Mouse (Mus musculus) frontal cortex, postnatal 14 days (tissue): ENCODE measurements at regions not wholly inside any gene's neighbourhood (a gene's known extent, or its start where the extent isn't known, plus 50 kb on each side); places are given as distances from the start of the nearest gene placed in this dataset.

Experiments used
- DNase-seq, 2 experiments: peaks; one replicate each; pipeline ENCODE4 v3.0.0; 2022; ENCODE audit warnings: low spot score in 2 of 2

DNA sequence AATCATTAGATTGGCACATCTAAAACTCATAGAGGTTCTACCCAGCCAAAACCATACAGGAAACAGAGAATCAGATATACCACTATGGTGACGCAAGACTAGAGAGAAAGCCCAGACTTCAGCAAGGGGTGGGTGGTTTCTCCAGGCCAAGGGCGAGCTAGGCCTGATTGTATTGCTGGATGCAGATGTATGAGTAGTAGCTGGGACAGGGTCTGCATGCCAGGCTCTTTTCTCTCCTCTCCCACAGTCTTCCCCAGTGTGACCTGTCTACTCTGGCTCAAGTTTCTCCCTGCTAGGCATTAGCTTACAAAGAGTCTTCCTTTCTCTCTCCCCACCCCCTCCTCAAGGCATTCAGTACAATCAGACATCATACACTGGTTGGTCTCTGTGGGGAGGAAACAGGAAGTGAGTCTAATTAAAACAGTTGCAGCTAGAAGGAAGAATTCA is 181.8 kb upstream of the Sesn3 start:
- no peak for DNase-seq

DNA sequence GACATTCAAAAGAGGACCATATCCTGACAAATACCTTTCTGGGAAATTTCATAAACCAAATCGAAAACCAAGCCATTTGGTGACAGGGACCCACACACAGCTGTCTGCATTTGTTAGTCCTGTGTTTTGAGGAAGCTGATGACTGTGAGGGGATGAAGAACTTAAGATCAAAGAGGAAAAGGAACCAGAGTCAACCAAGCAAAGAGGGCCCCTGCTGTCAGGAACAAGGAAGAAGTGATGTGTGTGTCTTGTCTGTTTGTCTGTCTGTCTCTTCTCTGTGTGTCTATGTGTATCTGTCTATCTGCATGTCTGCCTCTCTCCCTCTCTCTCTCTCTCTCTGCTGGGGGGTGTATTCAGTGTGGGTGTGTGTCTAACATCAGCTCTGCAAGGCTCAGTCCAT is 171.3 kb upstream of the Sesn3 start:
- DNase-seq = no peak

DNA sequence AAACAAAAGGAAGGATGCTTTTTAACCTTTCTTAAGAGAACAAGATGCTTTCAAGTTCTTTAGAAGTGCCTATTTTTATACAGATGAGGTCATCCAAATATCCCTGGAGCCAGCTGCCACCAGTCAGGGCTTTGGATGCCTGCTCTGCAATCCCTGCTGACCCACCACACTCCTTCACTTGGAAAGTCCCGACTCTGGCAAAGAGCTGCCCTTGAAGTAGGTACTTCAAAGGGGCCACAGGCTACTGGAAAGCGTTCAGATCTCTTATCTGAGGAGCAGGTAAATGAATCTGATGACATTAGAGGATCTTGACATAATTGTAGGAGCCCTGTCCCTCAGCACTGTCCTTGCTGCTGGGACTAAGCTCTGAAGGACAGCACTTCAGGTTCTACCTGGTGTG is 169.9 kb upstream of the Sesn3 start:
- DNase-seq = no peak

DNA sequence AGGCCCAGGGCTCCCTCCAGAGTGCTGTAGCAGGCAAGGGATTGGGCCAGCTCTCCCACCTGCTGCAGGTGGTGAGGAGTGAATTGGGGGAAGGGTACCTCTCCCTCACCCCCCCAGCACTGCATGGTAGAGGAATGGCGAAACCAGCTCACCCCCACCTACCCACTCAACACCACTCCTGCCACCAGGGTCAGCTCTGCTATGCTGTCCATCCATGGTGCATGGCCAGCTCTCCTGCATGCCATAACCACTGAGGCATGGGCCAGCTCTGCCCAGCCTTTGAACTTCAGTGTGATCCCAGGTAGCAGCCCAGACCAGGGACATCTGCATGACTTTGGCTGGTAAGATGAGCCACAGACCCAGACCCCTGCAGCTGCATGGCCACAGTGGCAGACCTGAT is 168.5 kb upstream of the Sesn3 start:
- no peak for DNase-seq

DNA sequence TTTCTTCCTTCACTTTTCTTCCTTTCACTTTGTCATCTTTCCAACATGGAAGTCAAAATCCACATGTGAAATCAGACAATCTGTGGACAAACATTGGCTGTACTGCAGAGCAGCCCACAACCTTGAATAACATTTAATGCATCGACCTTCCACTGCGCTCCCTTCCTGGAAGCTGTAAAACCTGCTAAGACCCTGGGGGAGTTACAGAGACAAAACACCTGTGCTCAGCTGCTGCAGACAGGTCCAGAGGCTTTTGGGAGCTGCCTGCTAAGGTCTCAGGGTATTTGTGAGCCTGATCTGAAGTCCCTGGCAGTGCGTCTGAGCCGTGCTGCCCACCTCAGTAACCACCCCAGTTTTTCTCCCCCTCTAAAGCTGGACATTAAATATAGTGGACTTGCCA is 166.1 kb upstream of the Sesn3 start:
- DNase-seq = no peak

DNA sequence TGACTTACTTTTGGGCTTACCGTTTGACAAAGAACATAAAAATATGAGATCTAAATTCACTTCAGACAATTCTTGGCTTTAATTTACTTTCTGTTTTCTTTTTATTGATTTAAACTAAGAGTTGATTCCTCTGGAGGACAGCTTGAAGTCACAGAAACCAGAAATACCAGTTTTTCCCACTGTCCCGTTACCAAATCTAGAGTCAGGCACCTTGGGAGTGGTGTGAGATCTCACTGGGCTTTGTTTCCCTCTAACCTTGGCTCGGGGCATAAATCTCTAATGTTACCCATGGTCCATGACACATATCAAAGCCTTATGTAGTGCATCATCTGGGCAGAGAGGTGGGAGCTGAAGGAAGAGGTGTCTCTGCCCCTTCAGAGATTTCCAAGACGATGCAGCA is 165.4 kb upstream of the Sesn3 start:
- no peak for DNase-seq

DNA sequence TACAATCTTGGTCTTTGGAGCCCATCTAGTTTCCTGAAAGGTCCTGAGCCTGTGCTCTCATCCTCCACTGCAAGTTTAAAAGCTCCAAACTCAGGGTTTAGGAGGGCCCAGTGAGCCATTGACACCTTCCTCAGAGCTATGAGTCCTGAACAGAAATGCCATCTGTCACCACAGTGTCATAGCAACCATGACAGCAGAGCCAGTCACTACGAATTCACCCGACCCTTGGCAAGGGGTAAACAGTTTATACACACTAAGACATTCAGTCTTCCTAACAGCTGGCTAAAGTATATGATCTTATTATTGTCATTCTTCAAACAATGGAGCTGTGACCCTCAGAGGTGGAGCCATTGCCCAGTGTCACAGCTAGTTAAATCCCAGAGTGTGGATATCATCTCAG is 163.2 kb upstream of the Sesn3 start:
- no peak for DNase-seq

DNA sequence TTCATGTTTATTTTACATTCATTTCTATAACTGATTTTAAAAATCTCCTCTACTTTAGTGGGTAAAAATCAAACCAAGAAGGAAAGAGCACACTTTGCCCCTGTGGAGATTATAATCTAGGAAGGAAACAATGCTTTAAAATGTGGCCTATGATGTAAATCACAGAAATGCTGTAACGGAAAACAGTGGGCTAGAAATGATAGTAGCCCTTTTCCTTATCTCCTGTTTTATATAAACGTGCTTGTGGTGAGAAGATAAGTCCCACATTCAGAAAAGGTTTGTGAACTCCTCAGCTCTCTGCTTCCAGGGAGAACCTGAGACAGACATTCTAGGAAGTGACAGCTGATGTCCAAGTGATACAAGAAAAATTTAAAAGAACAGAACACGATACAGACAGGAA is 159.3 kb upstream of the Sesn3 start:
- no peak for DNase-seq

DNA sequence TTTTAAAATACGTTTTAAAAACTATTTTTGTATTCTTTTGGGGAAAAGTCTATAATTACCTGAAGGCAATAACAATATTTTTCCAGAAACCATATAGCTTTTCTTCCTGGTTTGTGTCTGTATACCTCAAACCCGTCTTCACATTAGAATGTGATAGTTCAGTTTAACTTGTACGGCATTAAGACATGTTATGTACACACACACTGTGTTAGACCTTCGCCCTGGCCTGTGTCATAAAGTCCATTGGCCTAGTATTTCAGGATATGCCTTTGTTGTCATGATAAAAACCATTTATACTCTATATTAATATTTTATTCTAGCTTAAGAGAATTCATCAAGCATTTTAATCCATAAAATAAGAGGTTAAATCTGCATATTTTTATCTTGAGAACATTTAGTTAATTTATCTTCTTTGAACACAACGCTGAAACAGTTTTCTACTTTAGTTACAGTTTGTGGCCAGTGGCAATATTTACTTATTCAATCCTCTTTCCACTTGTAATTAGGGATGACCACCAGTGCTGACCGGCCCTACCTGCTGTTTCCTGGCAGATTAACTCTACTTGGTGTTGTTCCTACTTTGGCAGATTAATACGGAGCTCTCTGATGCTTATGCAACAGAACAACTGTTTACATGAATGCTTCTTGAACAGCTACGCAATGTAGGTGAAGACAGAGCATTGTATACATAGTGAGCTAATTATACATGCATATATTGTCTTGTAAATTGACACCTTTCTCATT is 158.6 kb upstream of the Sesn3 start:
- DNase-seq = no peak

DNA sequence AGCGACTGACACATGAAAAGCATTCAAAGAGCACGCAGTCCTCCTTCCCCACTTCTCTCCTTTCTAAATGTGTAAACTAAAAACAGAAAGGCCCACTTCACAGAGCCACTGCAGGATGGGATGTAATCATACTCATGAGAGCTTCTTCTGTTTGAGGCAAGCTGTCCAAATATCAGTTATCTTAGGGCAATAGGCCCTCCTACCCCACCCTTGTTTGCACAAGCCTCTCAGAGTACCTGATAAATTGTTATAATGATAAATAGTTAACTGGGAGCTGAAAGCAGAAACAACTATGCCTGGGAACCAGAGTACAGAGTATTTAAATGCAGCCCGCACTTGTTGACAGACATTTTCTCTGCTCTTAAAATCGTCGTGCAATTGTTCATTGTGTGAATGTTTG is 141.5 kb upstream of the Sesn3 start:
- no peak for DNase-seq

DNA sequence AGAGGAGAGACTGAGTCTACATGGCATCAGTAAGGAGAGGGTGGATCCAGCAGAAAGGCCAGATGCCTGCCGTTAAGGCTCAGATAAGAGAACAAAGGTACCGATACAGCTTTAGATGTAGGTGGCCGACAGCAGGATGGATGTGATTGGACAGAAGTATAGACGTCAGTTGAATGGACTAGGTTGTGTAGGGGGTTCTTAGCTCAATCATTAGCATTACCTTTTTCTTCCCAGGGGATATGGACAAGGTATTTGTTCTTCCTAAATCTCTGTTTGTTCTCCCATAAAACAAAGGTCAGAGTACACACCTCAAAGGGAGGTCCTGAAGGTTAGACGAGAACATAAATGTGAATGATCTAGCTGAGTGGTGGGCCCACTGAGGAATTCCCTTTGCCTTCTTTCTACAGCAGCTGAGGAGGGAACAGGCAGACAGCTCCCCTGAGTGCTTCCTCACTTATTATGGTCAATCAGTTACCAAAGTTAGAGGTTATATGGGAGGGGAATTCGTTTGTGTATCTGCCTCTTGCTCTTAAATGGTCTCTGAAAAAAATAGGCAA is 139.9 kb upstream of the Sesn3 start:
- DNase-seq = no peak

DNA sequence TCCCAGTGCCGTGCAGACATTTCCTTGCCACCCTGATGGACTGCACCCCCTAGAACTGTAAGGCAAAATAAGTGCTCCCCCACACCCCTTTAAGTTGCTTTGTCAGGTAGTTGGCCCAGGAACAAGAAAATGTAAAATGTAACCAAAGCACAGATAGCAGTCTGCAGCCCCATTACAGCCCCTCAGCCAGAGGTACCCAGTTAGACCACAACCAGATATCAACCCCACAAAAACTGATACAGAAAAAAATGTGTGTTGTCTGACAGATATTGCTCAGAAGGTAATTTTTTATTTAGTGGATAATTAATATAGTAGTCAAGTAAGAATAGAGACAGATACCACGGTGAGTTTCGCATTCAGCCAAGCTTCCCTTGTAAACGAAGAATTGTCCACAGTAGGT is 133.5 kb upstream of the Sesn3 start:
- DNase-seq = no peak

DNA sequence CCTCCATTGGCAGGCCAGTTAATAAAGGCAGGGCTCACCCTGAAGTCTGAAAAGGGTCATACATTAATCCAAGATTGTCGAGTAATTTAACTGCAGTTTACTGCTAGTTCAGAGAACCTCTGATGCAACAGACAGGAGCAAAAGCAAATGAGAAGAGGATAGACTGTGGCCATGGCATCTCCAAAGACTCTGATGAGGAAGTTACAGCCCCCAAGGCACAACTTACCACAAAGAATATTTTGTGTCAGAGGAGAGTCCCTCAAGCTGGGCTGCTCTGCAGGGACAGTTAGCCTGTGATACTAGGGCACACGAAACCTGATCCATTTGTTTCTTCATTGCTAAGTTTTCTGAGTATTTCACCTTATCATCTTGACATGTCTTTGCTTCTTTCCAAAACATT is 130.9 kb upstream of the Sesn3 start:
- no peak for DNase-seq

DNA sequence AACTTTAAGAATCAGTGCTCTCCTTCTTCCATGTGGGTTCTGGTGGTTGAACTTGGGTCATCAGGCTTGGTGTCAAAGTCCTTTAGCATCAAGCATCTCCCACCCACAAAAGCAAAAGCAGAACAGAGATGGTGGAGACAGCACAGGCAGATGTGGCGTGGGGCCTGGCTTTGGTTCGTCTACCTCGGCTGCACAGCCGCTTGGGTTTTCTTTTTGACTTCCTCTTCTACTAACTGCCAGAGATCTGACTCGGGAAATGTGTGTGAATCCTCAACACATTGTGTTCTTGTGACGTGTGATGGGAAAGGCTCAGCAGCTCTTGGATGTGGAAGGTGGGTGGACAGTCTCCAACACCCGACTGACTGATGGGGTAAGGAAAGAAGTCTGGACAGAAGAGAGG is 127.8 kb upstream of the Sesn3 start:
- DNase-seq = no peak

DNA sequence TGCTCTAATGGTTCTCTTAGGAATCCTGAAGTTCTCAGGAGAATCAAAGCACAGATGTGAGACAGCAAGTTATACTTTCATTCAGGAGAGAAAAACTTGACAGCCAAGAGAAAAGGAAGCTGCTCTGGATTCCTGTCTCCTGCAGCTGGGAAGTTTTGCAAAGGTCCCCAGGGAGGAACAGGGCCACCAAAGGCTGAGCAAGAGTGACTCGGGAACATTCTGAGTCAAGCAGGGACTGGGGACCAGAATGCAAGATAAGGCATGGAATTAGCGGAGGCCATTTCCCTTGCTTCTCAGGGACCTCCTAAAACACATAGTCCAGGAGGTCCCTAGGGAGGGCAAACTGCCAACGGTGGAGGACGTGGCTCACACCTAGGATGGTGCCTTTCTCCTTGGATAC is 127.1 kb upstream of the Sesn3 start:
- no peak for DNase-seq

DNA sequence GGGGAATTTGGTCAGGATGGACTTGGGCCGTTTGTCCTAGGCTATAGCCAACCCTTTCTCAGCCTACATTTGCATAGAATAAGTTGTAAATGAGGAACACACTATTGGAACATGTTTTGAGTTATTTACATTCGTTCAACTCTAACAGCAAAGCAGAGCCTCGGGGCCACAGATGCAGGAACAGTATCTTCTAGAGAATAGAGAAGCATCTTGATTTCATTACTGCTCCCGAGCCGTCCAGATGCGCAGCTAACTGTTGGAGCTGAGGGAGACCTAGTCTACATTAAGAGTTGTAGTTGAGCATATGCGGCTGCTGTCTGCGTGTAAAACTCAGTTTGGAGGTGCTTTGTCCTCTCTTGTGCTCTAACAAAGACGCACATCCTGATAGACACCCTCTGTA is 124.6 kb upstream of the Sesn3 start:
- DNase-seq = no peak

DNA sequence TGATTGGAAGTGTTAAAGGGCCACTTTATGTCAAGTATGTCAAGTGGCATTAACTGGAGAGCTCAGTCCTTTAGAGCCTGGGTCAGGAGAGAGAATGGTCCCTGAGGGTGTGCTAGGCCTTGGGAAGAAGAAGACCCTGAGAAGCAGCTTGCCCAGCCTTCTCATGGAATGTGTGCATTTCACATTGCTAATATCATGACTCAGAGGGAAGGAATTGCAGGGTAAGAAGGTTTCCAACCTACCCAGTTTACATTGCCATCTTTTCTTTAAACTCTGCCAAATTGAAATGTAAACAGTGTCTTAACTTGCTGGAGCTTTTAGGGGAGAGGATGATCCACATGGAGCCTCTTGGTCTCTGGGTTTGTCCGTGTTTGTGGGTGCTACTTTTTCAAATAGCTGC is 117.9 kb upstream of the Sesn3 start:
- no peak for DNase-seq

DNA sequence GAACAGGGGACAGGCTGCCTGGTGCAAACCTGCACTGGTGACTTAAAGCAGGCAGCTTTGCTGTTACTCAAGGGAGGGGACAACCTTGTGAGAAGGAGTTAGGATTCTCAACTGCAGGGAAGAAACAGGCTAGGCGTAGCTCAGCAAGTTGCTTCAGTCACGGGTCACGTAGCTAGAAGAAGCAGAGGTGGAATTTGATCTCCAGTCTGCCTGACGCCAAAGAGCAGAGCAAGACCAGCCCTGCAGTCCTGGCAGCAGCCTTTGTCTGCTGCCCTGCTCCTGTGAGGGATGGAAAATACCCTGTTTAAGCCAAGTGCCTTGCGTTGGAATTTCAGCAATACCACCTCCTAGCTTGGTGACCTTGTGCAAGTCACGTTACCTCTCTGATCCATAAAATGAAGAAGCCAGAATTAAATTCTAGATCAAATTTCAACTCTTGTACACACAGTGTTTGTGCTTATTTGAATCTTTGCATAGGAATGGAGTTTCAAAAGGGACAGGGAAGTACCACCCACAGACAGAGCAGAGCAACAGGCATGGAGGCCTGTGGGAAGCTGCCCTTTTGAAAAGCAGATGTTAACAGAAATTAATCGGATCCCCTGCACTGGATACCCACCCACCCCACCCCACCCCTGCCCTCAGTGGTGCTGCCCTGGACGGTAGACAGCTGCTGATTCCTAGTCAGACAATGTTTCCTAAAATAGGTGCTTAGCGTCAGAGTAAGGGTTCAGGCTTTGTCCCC is 116.6 kb upstream of the Sesn3 start:
- no peak for DNase-seq

DNA sequence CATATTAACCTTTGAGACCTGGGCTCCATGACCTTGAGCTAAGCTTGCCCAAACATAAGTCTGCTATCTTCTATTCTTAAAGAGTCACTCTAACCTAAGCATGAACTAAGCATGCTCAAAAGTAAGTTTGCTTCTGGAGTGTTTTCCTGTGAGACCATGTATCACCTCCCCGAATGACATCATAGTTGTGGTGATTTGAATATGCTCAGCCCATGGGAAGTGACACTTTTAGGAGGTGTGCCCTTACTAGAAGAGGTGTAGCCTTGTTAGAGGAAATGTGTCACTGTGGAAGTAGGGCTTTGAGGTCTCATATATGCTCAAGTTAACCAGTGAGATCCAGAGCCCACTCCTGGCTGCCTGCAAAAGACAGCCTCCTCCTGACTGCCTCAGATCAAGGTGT is 114.7 kb upstream of the Sesn3 start:
- DNase-seq = no peak

DNA sequence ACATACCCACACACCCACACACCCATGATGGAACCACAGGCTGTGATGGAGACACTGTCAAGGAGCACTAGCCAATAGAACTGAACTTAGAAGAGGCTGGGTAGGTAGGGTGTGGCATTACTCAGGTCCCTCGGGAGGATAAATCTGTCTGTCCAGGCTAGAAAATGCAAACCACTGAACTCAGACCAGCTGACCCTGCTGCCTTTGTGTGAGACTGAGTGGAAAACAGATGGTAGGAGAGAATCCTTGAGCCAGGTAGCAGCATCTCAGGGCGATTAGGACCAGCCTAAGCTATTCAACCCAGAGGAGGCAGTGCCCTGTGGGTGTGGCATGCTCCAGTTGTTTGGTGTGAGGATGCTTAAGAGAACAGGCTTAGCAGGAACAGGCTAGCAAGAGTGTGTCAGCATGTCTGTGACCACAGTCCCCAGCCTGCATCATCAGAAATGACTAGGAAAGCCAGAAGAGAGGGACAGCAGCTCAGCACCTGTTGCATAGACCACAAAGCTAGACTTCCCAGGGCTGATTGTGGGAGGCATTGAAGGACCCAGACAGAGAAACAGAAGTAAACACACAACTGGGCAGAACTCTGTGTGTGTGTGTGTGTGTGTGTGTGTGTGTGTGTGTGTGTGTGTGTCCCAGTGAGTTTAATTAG is 103.2 kb upstream of the Sesn3 start:
- DNase-seq = no peak

DNA sequence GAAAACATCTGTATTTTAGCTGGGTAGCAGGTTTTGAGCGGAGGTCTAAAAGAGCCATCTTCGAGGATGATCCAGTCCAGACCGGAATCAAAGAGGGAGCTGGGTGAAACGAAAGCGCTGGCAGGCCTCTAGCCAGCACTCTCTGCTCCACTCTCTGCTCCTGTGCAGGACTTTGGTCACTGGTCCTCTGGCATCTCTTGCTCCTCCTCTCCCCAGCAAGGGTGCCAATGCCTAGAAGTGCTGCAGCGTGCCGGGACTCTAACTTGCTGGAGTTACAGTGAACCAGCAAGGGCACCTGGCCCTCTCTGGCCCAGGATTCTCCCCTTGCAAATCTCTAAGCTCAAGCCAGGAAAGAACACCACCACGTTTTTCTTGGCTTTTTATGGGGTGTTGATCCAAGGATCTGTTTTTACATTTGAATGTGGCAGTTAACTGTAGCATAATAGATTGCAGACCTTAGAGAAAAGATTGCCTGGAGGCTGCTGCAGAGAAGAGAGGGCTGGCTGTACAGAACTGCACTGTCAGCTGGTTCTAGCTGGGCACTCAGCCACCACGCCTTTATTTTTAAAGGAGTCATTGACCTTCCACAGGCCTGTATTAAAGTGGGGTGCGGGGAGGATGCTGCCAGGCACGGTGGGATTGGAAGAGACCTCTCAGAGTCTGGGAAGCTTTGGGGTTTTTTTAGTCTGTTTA is 101.1 kb upstream of the Sesn3 start:
- DNase-seq = peak; percentile 33 to 46
